Mouse (Mus musculus): Measurements from ENCODE around the gene Cpxm2. TPM values are rescaled to one million over a fixed set of nuclear protein-coding genes. Genes with fewer than 3 reads are reported as not detected.

The Cpxm2 gene
- total and polyA plus RNA-seq, 2 experiments from 2014 or later = 2.4 to 3.1 TPM

GRCm38 (mm10) chr7:132070877-132071625 is 83.5 kb downstream of the Cpxm2 start:
- Histone ChIP-seq H3K27ac (ENCODE audit: low read depth, low read length) (no peak overlapping the region), H3K4me1 (ENCODE audit: insufficient read depth, low read length) (no peaks in the 10 kb centered on the region), H3K36me3 (ENCODE audit: insufficient read depth, low read length) (no peaks in the 10 kb centered on the region), H3K4me2 (ENCODE audit: low read depth, low read length, poor library complexity, severe bottlenecking) (no peak overlapping the region), H3K9me3 (ENCODE audit: low read length) (no peaks in the 10 kb centered on the region), H3K27me3 (ENCODE audit: insufficient read depth, low read length) (no peaks in the 10 kb centered on the region), H3K9ac (replicated peaks; ENCODE audit: low read length, poor library complexity, severe bottlenecking) (no peak overlapping the region), H3K4me3 (ENCODE audit: low read depth, low read length) (no peak overlapping the region)
- 91% methylated on average over 6 of the region's 6 CpGs for WGBS
- TF ChIP-seq CTCF (IDR thresholded peaks at IDR 0.05) = no peak
- DNase-seq (ENCODE audit: low spot score) (no peak), ATAC-seq (ENCODE audit: low FRiP score) (no peak)

- Histone ChIP-seq H3K36me3 (ENCODE audit: insufficient read depth, low read length) (no peaks in the 10 kb centered on the region), H3K4me2 (ENCODE audit: low read depth, low read length, poor library complexity, severe bottlenecking) (no peak overlapping the region), H3K9ac (replicated peaks; ENCODE audit: low read length, poor library complexity, severe bottlenecking) (no peak overlapping the region), H3K9me3 (ENCODE audit: low read length) (no peaks in the 10 kb centered on the region), H3K4me3 (ENCODE audit: low read depth, low read length) (no peak overlapping the region), H3K4me1 (ENCODE audit: insufficient read depth, low read length) (no peaks in the 10 kb centered on the region), H3K27ac (ENCODE audit: low read depth, low read length) (no peak overlapping the region), H3K27me3 (ENCODE audit: insufficient read depth, low read length) (no peaks in the 10 kb centered on the region)
- DNase-seq (ENCODE audit: low spot score) (no peak), ATAC-seq (ENCODE audit: low FRiP score) (no peak)
- TF ChIP-seq CTCF (IDR thresholded peaks at IDR 0.05) = no peak
- WGBS = 86% methylated on average over 5 of the region's 5 CpGs
Measured at GRCm38 (mm10) chr7:132067951-132068350, 86.6 kb downstream of the Cpxm2 start.

GRCm38 (mm10) chr7:132067511-132067910 is 87.0 kb downstream of the Cpxm2 start:
- Histone ChIP-seq H3K9ac (replicated peaks; ENCODE audit: low read length, poor library complexity, severe bottlenecking) (no peak overlapping the region), H3K27me3 (ENCODE audit: insufficient read depth, low read length) (no peaks in the 10 kb centered on the region), H3K9me3 (ENCODE audit: low read length) (no peaks in the 10 kb centered on the region), H3K4me2 (ENCODE audit: low read depth, low read length, poor library complexity, severe bottlenecking) (no peak overlapping the region), H3K4me1 (ENCODE audit: insufficient read depth, low read length) (no peaks in the 10 kb centered on the region), H3K4me3 (ENCODE audit: low read depth, low read length) (no peak overlapping the region), H3K36me3 (ENCODE audit: insufficient read depth, low read length) (no peaks in the 10 kb centered on the region), H3K27ac (ENCODE audit: low read depth, low read length) (no peak overlapping the region)
- DNase-seq (ENCODE audit: low spot score) (no peak), ATAC-seq (ENCODE audit: low FRiP score) (no peak)
- TF ChIP-seq CTCF (IDR thresholded peaks at IDR 0.05) = no peak
- WGBS = 81% methylated on average over 5 of the region's 5 CpGs

GRCm38 (mm10) chr7:132060116-132060515 is 94.4 kb downstream of the Cpxm2 start:
- Histone ChIP-seq H3K4me3 (ENCODE audit: low read depth, low read length) (no peak overlapping the region), H3K9ac (replicated peaks; ENCODE audit: low read length, poor library complexity, severe bottlenecking) (no peak overlapping the region), H3K4me2 (ENCODE audit: low read depth, low read length, poor library complexity, severe bottlenecking) (no peak overlapping the region), H3K27ac (ENCODE audit: low read depth, low read length) (no peak overlapping the region), H3K4me1 (ENCODE audit: insufficient read depth, low read length) (no peaks in the 10 kb centered on the region), H3K27me3 (ENCODE audit: insufficient read depth, low read length) (no peaks in the 10 kb centered on the region), H3K9me3 (ENCODE audit: low read length) (no peaks in the 10 kb centered on the region), H3K36me3 (ENCODE audit: insufficient read depth, low read length) (no peaks in the 10 kb centered on the region)
- no peak for TF ChIP-seq CTCF (IDR thresholded peaks at IDR 0.05)
- ATAC-seq (ENCODE audit: low FRiP score) (no peak), DNase-seq (ENCODE audit: low spot score) (no peak)
- 78% methylated on average over 7 of the region's 7 CpGs for WGBS

GRCm38 (mm10) chr7:132056565-132056964 is 98.0 kb downstream of the Cpxm2 start:
- H3K4me2 ChIP-seq (ENCODE audit: low read depth, low read length, poor library complexity, severe bottlenecking) = no peak overlapping the region
- DNase-seq (ENCODE audit: low spot score) (no peak), ATAC-seq (ENCODE audit: low FRiP score) (no peak)
- H3K4me3 ChIP-seq (ENCODE audit: low read depth, low read length) = no peak overlapping the region
- H3K4me1 ChIP-seq (ENCODE audit: insufficient read depth, low read length) = no peaks in the 10 kb centered on the region
- TF ChIP-seq CTCF (IDR thresholded peaks at IDR 0.05) = no peak
- H3K27ac ChIP-seq (ENCODE audit: low read depth, low read length) = no peak overlapping the region
- no peak overlapping the region for H3K9ac ChIP-seq (replicated peaks; ENCODE audit: low read length, poor library complexity, severe bottlenecking)
- WGBS = 41% methylated on average over 7 of the region's 7 CpGs
- H3K36me3 ChIP-seq (ENCODE audit: insufficient read depth, low read length) = no peaks in the 10 kb centered on the region
- H3K27me3 ChIP-seq (ENCODE audit: insufficient read depth, low read length) = no peaks in the 10 kb centered on the region
- H3K9me3 ChIP-seq (ENCODE audit: low read length) = no peaks in the 10 kb centered on the region

GRCm38 (mm10) chr7:132046662-132047061 is 107.9 kb downstream of the Cpxm2 start:
- Histone ChIP-seq H3K27me3 (ENCODE audit: insufficient read depth, low read length) (no peaks in the 10 kb centered on the region), H3K27ac (ENCODE audit: low read depth, low read length) (no peak overlapping the region), H3K4me1 (ENCODE audit: insufficient read depth, low read length) (no peaks in the 10 kb centered on the region), H3K9me3 (ENCODE audit: low read length) (no peaks in the 10 kb centered on the region), H3K36me3 (ENCODE audit: insufficient read depth, low read length) (no peaks in the 10 kb centered on the region), H3K4me3 (ENCODE audit: low read depth, low read length) (no peak overlapping the region), H3K9ac (replicated peaks; ENCODE audit: low read length, poor library complexity, severe bottlenecking) (no peak overlapping the region), H3K4me2 (ENCODE audit: low read depth, low read length, poor library complexity, severe bottlenecking) (no peak overlapping the region)
- WGBS = 48% methylated on average over 4 of the region's 4 CpGs
- TF ChIP-seq CTCF (IDR thresholded peaks at IDR 0.05) = no peak
- DNase-seq (ENCODE audit: low spot score) = peak; percentile 14
- ATAC-seq (ENCODE audit: low FRiP score) = no peak
